Mouse (Mus musculus): ENCODE measurements around the gene Itpr3.

DNA sequence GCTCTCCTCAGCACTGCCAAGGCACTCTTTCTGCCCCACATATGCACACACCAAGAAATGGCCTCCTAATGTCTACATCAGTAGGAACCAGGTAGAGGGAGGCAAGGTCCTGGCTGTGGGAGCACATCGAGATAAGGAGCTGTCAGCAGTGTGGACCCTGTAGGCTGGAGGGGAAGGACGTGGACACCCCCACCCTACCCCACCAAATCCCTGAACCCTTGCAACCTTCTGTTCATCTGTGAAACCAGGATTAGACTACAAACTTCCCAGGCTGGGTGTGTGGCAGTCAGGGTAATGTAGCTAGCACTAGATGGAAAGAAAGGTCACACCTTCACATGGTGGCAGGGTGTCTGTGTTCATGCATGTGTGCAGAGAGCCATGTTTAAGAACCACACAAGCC, 66.0 kb downstream of the Itpr3 start:
- TF ChIP-seq CTCF (IDR thresholded peaks at IDR 0.05; ENCODE audit: low read depth, low read length) = no peak
- no peak for TF ChIP-seq EP300 (IDR thresholded peaks at IDR 0.05; ENCODE audit: insufficient read depth, low read depth, low read length)

All from ES-Bruce4 (cell line).